Mouse (Mus musculus) gastrocnemius, adult 2 months (tissue): ENCODE data around the gene Begain. TPM values are rescaled to one million over a fixed set of nuclear protein-coding genes. Genes with fewer than 3 reads are reported as not detected.
A peak's percentile ranks its signal among the peaks of the same experiment; 100 is the strongest.

Experiments used
- DNase-seq: peaks from one replicate; pipeline ENCODE4 v3.0.0; 2022
- H3K27ac ChIP-seq: fragments of 200-600 bp; 2 replicates; pipeline ENCODE4 v1.8.1; 2022; ENCODE audit warnings: mild to moderate bottlenecking
- H3K4me3 ChIP-seq: fragments of 200-600 bp; 2 replicates; pipeline ENCODE4 v1.8.1; 2022; ENCODE audit warnings: mild to moderate bottlenecking, moderate library complexity
- CTCF ChIP-seq: fragments of 200-600 bp; IDR thresholded peaks from 2 replicates; pipeline ENCODE4 v1.8.1; 2022; ENCODE audit warnings: antibody characterized with exemption, mild to moderate bottlenecking, moderate library complexity
- intact Hi-C: fragments of 180-260 bp; cut with DNase I; formaldehyde crosslinking; loops from one replicate; pipeline ENCODE4 v1.15.1; 2025
- long read RNA-seq, 2 experiments: library from polyadenylated mRNA; stranded (forward); transcript quantifications; one replicate each; pipeline ENCODE4 v2.0.0; 2021
- total RNA-seq, 2 experiments: library from RNA; stranded (reverse); gene quantifications; 2 replicates each; pipeline ENCODE4 v1.2.3; 2021

Gene Begain
- under 1 TPM in 1 of 2 experiments, not detected in 1; 0.45 TPM for total RNA-seq
- long read RNA-seq, experiment 1, partial matches to known transcripts = 0 of 1 reads
- long read RNA-seq, experiment 1, other reads (novel, unspliced or antisense) = 0 of 1 reads
- long read RNA-seq, experiment 2 = 0 reads

DNA sequence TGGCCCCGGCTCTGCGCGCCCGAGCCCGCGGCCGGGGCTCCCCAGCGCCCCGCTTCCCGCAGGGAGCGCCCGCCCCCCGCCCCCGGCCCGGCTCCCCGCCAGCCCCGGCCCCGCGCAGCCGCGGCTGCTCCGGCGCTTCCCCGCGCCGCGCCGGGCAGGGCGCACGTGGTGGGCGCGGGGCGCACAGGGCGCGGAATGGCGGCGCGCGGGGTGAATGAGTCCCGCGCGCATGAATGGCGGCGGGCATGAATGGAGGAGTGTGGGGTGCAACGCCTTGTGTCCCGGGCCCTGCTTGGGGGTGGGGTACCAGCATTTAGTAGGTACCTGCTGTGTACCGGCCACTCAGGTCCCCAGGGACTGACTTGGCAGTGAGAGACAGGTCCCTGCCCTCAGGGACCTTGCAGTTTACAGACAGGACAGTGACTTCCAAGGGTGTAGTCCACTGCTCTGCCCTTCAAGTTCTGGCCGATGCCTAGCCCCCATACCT, at the start of gene Begain:
Begain (minus strand) TSS at position 51 of the 487 bp plus-strand sequence.
- H3K4me3 ChIP-seq = peak within 1 kb of the TSS; percentile 77
- no peak for TF ChIP-seq CTCF
- intact Hi-C loops = no loop called here
- no peak within 1 kb of the TSS for H3K27ac ChIP-seq
- DNase-seq = no peak

DNA sequence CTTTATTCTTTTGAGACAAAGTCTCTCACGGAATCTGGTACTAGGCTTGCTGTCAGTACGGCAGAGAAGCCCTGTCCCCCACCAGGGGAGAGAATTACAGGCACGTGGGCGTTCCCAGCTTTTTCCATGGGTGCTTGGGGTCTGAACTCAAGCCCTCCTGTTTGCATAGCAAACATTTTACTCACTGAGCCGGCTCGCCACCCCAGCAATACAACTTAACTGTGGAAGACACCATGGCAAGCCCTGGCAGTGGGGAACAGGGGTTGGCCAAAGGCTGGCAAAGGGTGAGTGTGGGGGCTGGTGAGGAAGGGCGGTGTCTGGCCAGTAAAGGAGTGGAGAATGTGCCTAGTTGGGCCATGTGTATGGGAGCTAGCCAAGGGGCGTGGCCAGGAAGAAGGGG, 47.7 kb upstream of the Begain start:
- no peak overlapping the region for H3K27ac ChIP-seq
- DNase-seq = no peak
- no peak overlapping the region for H3K4me3 ChIP-seq
- intact Hi-C loops = no loop called here
- TF ChIP-seq CTCF = no peak

DNA sequence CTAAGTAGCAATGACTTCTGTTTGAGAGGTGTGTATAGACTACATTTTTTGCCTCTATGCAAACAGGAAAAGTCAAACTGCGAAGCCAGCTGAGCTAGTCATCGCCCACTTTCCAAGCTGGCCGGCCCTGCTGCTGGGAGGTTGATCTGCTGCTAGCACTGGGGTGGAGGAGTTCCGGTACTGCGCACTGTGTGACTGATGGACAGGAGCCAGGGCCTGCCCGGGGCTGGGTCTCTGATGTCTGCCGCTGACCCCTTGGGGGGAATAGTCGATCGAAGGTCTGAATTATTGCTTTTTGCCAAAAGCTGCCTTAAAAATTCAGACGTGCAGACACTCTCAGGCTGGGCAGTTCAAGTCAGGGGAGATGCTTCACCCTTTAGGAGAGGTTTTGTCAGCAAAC, 47.1 kb upstream of the Begain start:
- TF ChIP-seq CTCF = no peak
- DNase-seq = no peak
- intact Hi-C loops = no loop called here
- Histone ChIP-seq H3K27ac (no peak overlapping the region), H3K4me3 (no peak overlapping the region)

DNA sequence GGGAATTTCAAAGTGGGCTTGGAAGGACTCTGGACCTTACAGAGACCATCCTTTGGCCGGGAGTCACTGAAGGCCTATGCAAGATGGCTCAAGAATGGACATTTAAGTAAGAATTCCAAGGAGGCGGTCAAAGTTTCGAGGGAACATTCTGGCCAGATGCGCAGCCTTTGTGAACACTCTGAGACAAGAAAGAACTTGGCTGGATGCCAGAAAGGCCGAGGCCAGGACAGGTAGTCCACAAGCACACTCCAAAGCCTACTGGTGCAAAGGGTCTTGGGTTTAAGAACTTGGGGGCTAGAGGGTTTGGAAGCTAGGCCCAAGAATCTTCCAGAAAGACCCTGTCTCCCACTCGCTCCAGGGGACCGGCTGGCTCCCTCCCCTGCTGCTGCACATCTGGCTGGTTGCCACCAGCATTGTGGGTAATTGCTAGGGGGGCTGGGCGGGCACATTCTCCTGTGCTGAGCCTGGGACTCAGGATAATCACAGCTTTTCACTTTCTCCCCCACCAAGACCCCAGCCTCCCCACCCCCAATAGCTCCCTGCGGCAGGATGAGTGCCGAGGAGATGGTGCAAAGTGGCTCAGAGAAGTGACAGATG, 45.1 kb upstream of the Begain start:
- no peak overlapping the region for H3K27ac ChIP-seq
- no peak overlapping the region for H3K4me3 ChIP-seq
- intact Hi-C loops = no loop called here
- no peak for TF ChIP-seq CTCF
- no peak for DNase-seq

DNA sequence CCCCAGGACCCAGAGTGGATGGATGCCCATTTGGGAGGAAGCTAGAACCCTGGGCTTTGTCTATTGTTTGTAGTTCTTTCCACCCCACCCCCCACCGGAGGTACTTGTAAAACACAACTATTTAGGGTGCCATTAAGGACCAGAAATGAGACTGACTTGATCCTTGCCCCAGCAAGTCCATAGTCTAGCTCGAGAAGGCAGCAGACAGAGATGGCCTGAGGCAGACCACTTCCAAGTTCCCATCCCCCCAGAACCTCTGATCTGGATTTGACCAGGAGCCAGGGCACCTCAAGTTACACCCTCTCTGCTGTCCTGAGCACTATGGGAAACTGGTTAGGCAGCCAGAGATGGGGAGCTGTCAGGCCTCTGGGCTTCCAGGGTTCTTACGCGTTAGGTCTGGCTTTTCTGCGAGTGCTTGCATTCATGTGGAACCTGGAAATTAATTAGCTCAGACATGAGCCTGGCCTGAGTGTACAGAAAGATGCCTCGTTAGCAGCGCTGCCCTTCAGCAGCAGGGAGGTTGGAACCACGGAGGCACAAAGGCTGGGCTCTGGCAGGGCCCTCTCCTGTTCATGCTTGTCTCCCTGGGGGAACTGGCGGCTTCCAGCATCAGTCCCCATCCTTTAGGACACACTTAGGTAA, 44.5 kb upstream of the Begain start:
- intact Hi-C loops = no loop called here
- H3K4me3 ChIP-seq = no peak overlapping the region
- H3K27ac ChIP-seq = no peak overlapping the region
- TF ChIP-seq CTCF = no peak
- no peak for DNase-seq

DNA sequence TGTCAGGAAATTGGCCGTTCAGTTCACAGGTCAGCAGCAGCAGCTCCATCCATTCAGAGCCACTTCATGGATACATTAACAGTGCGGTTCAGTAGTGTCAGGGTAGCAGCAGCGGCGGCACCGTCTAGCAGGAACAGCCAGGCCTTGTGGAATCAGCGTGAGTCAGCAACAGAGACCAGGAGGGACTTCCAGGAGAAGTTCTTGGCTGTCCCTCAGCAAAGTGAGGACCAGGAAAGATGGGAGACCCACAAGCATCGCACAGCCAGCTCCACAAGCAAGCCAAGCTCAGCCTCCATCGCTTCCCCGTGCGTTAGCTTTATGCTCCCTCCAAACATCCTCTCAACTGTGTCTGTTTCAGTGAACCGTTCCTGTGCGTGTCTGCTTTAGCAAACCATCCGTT, 40.9 kb upstream of the Begain start:
- Histone ChIP-seq H3K4me3 (no peak overlapping the region), H3K27ac (no peak overlapping the region)
- TF ChIP-seq CTCF = no peak
- DNase-seq = no peak
- intact Hi-C loops = no loop called here

DNA sequence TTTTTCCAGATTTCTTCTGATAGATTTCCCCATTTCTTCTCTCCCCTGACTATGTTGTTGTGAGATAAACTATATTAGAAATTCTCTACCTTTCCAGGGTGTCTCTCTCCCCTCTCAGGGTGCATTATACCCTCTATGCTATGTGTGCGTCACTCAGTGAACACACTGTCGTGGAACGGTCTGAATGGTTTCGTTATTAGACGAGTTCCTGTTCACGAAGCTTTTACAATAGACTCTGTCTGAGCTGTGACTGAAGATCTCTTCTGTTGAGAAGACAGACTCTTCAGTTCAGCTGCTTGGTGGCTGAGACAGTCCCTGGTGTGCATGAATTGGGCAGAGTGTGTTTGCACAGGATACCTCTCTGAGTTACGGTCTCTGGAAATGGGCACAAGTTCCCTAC, 32.4 kb upstream of the Begain start:
- DNase-seq = no peak
- H3K4me3 ChIP-seq = no peak overlapping the region
- TF ChIP-seq CTCF = no peak
- intact Hi-C loops = no loop called here
- H3K27ac ChIP-seq = no peak overlapping the region

DNA sequence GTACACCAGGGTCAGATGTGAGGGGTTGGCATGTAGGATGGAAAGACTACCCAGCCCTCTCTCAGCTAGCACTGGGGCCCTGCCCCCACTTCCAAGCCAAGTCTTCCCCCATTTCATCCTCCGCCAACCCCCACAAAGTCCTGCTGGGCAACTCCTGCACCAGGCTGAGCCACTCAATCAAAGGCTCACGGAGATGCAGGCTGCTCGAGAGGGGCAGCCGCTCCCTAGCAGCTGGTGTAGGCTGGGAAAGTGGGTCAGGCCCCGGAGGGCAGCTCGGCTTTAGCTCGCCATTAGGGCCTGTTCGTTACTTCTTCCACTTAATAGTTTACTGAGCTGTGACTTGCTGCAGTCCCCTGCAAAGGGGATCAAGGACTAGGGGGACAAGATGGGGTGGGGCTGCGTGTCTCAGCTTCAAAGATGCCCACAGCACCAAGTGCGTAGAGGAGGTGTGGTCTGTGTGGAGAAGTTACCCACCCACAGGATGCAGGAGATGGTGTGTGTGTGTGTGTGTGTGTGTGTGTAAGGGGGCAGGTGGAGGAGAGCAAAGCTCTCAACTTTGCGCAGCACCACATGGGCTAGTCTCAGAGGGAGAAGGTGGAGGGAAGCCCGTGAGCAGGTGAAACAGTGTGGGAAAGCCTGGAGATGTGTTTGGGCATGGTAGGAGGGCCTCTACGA, 22.6 kb upstream of the Begain start:
- TF ChIP-seq CTCF = no peak
- intact Hi-C loops = no loop called here

DNA sequence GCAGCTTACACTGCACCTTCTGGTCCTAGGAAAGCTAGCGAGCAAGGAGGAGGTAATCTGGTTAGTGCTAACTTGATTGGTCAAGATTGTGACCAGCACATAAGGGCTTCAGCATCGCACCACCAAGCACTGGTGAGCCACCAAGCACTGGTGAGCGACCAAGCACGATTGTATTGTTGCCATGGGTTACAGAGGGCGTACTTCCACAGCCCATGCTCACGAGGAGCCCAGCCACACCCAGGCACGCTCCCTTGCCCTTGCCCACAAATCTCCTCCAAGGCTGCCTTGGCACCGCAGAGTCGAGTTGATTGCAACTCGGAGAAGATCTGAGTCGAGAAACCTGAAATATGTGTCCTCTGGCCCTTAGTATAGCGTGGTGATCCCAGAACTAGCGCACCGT, 22.0 kb upstream of the Begain start:
- Histone ChIP-seq H3K27ac (no peak overlapping the region), H3K4me3 (no peak overlapping the region)
- intact Hi-C loops = no loop called here
- no peak for TF ChIP-seq CTCF
- no peak for DNase-seq

More for the DNA sequence above, 22.6 kb upstream of the Begain start:
- no peak overlapping the region for H3K27ac ChIP-seq
- DNase-seq = no peak
- no peak overlapping the region for H3K4me3 ChIP-seq

DNA sequence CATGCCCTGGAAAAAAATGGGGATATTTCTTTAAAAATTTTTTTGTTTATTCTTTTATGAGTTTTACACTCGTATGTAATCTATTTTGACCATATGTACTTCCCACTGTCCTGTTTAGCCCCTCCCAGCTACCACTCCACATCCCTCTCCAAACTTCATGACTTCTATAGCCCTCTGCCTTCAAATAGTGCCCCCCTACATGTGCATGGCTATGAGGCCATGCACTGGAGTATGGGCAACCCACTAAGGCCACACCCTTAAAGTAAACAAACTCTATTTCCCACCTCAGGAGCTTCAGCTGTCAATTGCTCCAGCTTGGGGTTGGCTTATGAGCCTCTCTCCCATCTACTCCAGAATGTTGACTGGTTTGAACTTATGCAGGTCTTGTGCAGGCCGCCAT, 18.1 kb upstream of the Begain start:
- no peak for TF ChIP-seq CTCF
- no peak overlapping the region for H3K4me3 ChIP-seq
- no peak overlapping the region for H3K27ac ChIP-seq
- DNase-seq = no peak
- intact Hi-C loops = no loop called here

DNA sequence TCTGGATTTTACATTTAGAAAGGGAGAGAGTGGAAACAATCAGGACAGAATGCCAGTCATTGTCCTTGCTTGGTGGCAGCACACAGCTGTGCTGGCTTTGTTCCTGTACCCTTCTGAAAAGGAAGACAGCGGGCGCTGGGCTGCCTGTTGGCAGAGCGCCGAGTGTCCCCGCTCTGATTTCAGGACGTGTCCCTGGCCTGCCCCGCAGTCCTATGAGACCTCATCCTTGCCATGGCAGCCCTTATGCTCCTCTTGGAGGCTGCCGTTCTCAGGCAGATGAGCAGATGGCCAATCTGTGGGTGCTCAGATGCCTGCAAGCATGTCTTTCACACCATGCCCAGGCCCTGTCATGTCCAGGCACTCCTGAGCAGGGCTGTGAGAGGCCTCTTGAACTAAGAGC, 17.7 kb upstream of the Begain start:
- intact Hi-C loops = no loop called here

DNA sequence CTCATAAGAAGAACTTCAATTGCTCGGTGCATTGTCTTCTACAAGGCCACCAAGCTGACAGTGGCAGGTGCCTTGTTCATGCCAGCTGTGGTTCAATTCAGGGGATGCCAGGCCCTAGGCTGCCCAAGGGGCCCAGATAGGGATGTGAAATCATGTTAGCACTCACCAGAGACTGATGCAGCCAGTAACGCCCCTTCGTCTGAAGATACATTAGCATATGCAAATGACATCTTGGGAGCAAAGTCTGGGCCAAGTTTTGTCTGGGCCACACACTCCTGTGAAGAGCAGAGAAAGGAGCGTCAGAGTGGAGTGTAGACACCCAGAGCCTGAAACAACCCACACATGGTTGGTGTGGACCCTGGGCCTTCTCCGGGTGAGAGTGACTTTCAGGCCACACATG, 17.0 kb upstream of the Begain start:
- no peak for DNase-seq
- no peak for TF ChIP-seq CTCF
- intact Hi-C loops = no loop called here
- Histone ChIP-seq H3K4me3 (no peak overlapping the region), H3K27ac (no peak overlapping the region)

More for the DNA sequence above, 17.7 kb upstream of the Begain start:
- TF ChIP-seq CTCF = no peak
- peak; percentile 28 for DNase-seq
- no peak overlapping the region for H3K27ac ChIP-seq
- H3K4me3 ChIP-seq = no peak overlapping the region

DNA sequence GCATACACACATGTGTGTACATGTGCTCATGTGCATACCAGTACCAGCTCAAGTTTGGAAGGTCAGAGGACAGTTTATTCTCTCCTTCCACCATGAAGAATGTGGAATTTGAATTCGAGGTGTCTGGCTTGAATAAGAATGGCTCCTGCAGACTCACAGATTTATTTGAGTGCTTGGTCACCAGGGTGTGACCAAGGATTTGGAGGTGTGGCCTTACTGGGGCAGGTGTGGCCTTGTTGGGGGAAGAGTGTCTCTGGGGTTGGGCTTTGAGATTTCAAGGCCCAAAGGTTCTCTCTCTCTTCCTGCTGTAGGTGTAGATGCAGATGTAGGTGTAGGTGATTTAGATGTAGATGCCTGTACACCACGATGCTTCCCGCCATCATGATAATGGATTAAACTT, 15.5 kb upstream of the Begain start:
- intact Hi-C loops = no loop called here
- Histone ChIP-seq H3K4me3 (no peak overlapping the region), H3K27ac (no peak overlapping the region)
- no peak for TF ChIP-seq CTCF
- DNase-seq = no peak

DNA sequence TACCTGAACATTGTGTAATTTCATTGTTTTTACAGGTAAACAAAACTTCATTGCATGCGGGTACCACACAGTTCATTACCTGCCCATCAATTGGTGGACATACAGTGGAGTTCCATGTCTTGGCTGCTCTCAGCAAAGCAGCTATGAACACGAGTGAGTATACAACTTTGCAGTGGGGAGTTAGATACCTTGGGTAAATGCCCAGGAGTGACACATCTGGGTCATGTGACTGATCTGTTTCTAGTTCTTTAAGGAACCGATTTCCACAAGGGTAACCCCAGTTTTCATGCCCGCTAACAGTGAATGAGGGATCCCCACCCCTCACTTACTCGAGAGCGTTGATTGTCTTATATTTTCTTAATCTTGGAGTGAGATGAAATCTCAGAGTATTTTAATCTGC, 9.0 kb upstream of the Begain start:
- DNase-seq = no peak
- intact Hi-C loops = no loop called here
- Histone ChIP-seq H3K27ac (no peak overlapping the region), H3K4me3 (no peak overlapping the region)
- TF ChIP-seq CTCF = no peak
